Mouse (Mus musculus): ENCODE data around the gene Tspan5.

Tspan5 gene

DNA sequence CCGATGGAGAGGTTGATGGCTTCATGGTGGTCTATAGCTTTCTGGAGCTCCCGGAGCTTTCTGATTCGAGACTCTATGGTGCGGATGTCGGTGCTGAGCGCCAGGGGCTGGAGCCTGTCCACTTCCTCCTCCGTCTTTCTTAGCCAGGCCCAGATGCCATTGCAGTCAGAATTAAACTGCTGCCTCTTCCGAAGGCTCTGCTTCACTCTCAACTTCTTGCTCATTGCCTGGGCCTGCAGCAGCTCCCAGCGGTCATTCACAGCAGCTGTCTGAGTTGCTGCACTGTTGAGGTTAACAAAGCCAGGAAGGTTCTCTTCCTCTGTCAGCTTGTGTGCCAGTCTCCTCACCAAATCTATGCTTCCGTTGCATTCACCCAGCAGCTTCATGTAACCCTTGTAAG is 195.2 kb downstream of the Tspan5 start:
- no peak for DNase-seq (ENCODE audit: low spot score in 2 of 2)

DNA sequence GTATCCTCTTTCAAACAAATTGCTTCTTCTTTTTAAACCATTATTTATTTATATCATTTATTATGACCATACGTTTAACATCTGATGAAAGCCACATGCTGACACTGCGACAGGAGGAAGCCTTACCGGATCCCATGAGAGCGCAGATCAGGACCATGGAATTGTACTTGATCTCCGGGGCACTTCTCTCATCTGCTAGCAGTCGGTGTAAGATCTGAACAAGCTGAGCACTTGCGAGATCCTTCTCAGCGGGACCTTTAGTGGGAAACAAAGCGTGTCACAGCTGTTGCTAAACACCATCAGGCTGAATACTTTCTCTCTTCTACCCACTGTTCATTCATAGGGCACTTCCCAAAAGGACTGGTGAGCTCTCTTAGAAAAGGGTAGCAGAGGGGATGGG is 199.6 kb downstream of the Tspan5 start:
- DNase-seq (ENCODE audit: low spot score in 2 of 2), result no peak

DNA sequence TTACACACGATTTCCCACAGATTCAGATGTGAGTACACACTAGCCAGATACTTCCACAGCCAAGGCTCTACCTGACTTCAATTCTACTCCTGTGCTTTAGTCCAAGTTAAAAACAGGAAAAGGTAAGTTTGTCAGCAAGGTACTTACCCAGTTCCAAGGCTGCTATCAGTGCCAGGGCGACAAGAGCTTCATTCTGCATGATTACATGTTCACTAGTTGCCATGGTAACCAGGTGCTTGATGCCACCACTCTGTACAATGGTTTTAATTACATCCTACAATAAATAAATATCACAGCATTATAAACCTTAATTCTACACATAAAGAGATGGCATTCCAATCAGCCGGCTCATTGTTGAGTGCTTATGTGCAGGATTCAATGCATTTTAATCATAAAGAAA is 203.5 kb downstream of the Tspan5 start:
- no peak for DNase-seq (ENCODE audit: low spot score in 2 of 2)

DNA sequence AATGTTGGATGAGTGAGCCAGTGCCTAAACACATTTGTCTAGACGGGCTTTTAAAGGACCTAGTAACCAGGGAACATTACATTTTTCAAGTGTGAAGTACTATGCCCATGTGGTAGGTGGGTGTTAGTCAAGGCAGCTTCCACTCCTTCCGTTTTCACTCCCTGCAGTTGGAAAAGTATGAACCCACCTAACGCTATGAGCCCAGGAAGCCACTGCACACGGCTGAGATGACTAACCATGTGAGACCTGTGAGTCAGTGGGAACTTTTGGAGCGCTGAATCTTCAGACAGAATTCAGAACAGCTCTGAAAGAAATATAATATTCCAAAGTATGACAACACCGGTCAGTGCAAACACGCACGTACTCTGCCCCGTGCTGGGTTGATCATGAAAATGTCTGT is 207.1 kb downstream of the Tspan5 start:
- DNase-seq (ENCODE audit: low spot score in 2 of 2), result no peak

DNA sequence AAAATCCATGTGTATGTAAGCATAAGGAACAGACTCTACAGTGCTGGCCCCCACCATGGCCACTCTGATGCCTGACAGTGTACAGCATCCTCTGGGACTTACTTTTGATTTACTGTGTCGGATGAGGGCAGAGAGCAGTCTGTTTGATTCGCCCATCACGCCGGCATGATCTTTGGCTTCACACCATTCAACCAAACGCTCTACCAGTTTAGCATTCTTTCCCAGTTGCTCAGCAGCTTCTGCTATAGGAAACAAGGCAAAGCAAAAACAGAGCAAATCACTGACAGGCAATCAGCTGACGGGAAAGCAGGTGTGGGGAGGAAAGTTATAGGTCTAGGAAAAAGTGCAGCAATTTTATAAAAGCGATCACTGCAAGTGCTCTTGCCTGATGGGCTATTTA is 213.2 kb downstream of the Tspan5 start:
- no peak for DNase-seq (ENCODE audit: low spot score in 2 of 2)

Data from spleen, postnatal 10 days (tissue).